Mouse (Mus musculus): ENCODE measurements around the gene Mospd1.

DNA sequence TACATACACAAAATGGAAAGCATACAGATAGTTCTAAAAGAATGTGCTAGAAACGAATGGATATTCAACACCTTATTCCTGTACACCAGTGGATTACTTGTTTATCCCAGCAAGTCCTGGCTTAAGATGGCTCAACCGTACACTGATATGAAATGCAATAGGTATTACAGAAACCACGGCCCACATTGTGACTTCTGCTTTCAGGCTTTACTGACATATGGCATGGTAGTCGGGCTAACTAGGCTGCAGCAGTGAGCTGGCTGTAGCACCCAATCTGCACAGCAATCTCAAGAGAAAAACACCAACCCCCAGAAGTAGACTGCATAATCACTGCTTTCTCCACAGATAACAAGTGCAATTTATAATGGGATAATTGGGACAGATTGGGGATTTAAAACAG, 21.9 kb downstream of the Mospd1 start:
- TF ChIP-seq POLR2A (IDR thresholded peaks at IDR 0.05; ENCODE audit: borderline replicate concordance, insufficient read depth, low read length), result no peak
- no peak for TF ChIP-seq CTCF (IDR thresholded peaks at IDR 0.05; ENCODE audit: borderline replicate concordance, insufficient read depth, low read depth, low read length)
